Mouse (Mus musculus): Measurements from ENCODE around the gene Skint6. TPM values are rescaled to one million over a fixed set of nuclear protein-coding genes. Genes with fewer than 3 reads are reported as not detected.
"Not testable (repeated sequence)": the region's sequence is repeated elsewhere in the genome, so short reads cannot be mapped to it uniquely, and the experiment has no call there.

Skint6 gene
- polyA plus RNA-seq (2015; fragmentation: Nextera tagmentation; extraction: Ambion mirVana): not detected in 2 replicates

DNA sequence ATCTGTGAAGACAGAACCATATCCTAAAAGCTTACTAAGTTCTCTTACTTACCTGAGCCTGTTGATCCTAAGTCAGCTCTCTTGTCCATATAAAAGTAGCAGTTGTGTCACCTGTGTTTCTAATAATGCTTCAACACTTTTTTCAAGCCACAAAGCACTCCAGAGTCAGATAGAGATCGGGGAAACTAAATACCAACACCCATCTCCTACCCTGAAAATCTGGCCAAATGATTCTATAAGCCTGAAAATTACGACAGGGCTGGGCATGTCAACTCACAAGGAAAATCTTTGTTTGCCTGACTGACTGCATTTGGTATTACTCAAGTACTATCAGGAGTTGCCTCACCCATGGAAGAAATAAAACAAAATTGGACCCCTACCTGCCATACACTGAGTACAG is at the start of gene Skint6:
Skint6 (minus strand) TSS at position 101 of the 400 bp plus-strand sequence.
- WGBS: 63% methylated on average over 2 of the region's 2 CpGs
- Histone ChIP-seq H3K9me3 (replicated peaks) (peaks cover 10% of the 10 kb centered on the region; the same call in 1 of the 2 replicates), H3K27me3 (replicated peaks) (no peaks in the 10 kb centered on the region), H3K36me3 (no peaks in the 10 kb centered on the region), H3K9ac (replicated peaks) (no peak within 1 kb of the TSS), H3K4me2 (no peak within 1 kb of the TSS), H3K4me3 (replicated peaks) (no peak within 1 kb of the TSS), H3K27ac (replicated peaks) (no peak within 1 kb of the TSS), H3K4me1 (no peaks in the 10 kb centered on the region)
- ATAC-seq (ENCODE audit: low FRiP score): no peak

DNA sequence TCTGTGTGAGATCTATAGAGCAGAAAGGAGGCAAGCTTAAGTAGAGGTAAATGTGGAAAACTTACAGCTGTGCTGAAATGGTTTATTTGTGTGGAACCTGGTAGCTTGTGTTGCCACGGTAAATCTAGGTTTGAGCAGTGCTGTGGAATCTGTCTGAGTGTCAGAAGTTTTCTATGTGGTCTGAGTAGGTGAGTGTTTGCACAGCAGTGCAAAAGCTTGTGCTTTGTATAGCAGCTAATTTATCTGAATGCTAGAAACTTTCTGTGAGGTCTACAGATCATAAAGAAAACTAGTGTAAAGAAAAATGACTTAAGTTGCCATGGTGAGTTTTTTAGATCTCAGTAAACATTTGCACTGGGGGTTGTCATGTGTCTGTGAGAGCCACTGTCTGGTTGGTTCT is 34.1 kb upstream of the Skint6 start:
- Histone ChIP-seq H3K27me3 (replicated peaks) (no peaks in the 10 kb centered on the region), H3K27ac (replicated peaks) (no peak overlapping the region), H3K4me3 (replicated peaks) (no peak overlapping the region), H3K4me2 (no peak overlapping the region), H3K36me3 (no peaks in the 10 kb centered on the region), H3K9me3 (replicated peaks) (peaks cover 22% of the 10 kb centered on the region), H3K9ac (replicated peaks) (no peak overlapping the region), H3K4me1 (no peaks in the 10 kb centered on the region)
- ATAC-seq (ENCODE audit: low FRiP score): no peak
- WGBS: 93% methylated on average over 1 of the region's 1 CpGs

GRCm38 (mm10) chr4:113301773-113302473 is 15.2 kb upstream of the Skint6 start:
- Histone ChIP-seq H3K4me1 (no peaks in the 10 kb centered on the region), H3K9me3 (replicated peaks) (0 out of 2 replicates have a peak, but pooled peaks cover 5% of the 10 kb centered on the region), H3K4me3 (replicated peaks) (no peak overlapping the region), H3K9ac (replicated peaks) (no peak overlapping the region), H3K27me3 (replicated peaks) (no peaks in the 10 kb centered on the region), H3K4me2 (no peak overlapping the region), H3K27ac (replicated peaks) (no peak overlapping the region), H3K36me3 (no peaks in the 10 kb centered on the region)
- no peak for ATAC-seq (ENCODE audit: low FRiP score)
- 62% methylated on average over 3 of the region's 3 CpGs for WGBS

- peaks cover 9% of the 10 kb centered on the region; the same call in 1 of the 2 replicates for H3K9me3 ChIP-seq (replicated peaks)
- no peaks in the 10 kb centered on the region for H3K36me3 ChIP-seq
- ATAC-seq (ENCODE audit: low FRiP score): no peak
- H3K4me3 ChIP-seq (replicated peaks): no peak overlapping the region
- no peaks in the 10 kb centered on the region for H3K27me3 ChIP-seq (replicated peaks)
- H3K9ac ChIP-seq (replicated peaks): no peak overlapping the region
- no peaks in the 10 kb centered on the region for H3K4me1 ChIP-seq
- H3K4me2 ChIP-seq: no peak overlapping the region
- H3K27ac ChIP-seq (replicated peaks): no peak overlapping the region
- WGBS: 96% methylated on average over 1 of the region's 1 CpGs
These were observed 23.3 kb downstream of the Skint6 start for GRCm38 (mm10) chr4:113263363-113264060.

DNA sequence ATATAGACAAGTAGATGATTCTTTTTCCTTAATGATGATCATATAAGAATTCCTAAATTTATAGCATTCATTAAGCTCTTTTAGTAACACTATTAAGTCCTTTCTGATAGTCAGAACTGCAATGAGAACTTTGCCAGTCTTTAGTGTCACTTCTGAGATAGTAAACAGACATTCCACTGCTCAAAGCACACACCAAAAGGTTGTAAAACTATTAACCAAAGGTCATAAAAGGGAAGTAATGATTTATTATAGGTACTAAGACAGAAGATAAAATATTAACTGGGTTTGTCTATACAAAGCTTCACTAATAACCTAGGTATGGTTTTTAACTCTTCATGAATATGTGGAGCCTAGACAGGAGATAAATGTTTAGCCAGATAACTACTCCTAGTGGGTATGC is 41.0 kb downstream of the Skint6 start:
- H3K4me3 ChIP-seq (replicated peaks): no peak overlapping the region
- no peaks in the 10 kb centered on the region for H3K4me1 ChIP-seq
- no peaks in the 10 kb centered on the region for H3K36me3 ChIP-seq
- no peak overlapping the region for H3K27ac ChIP-seq (replicated peaks)
- no peak overlapping the region for H3K9ac ChIP-seq (replicated peaks)
- H3K9me3 ChIP-seq (replicated peaks): peaks cover 23% of the 10 kb centered on the region
- no peaks in the 10 kb centered on the region for H3K27me3 ChIP-seq (replicated peaks)
- ATAC-seq (ENCODE audit: low FRiP score): no peak
- no peak overlapping the region for H3K4me2 ChIP-seq

DNA sequence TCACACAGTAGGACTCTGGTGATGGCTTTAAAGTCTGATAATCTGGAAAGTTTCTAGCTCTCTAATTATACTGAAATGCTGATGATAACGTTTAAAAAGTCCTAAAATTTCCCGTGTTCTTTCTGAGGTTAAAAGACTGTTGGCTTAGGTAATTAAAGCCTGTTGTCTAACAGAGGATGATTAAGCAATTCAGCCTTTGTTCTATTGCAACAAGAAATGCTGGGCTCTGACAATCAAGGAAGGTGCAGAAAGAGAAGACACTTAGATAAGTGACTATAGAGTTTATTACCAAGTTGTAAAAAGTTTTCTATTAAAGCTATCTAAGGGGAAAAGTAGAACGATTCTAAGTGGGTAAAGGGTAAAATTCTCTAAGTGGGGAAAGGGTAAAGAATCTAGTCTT is 219.2 kb downstream of the Skint6 start:
- Histone ChIP-seq H3K27ac (replicated peaks) (no peak overlapping the region), H3K9ac (replicated peaks) (no peak overlapping the region), H3K4me2 (no peak overlapping the region), H3K4me3 (replicated peaks) (no peak overlapping the region), H3K4me1 (no peaks in the 10 kb centered on the region), H3K9me3 (replicated peaks) (0 out of 2 replicates have a peak, but pooled peaks cover 2% of the 10 kb centered on the region), H3K36me3 (no peaks in the 10 kb centered on the region), H3K27me3 (replicated peaks) (no peaks in the 10 kb centered on the region)
- ATAC-seq (ENCODE audit: low FRiP score): no peak
- WGBS: 41% methylated on average over 3 of the region's 3 CpGs

- H3K9ac ChIP-seq (replicated peaks); H3K36me3 ChIP-seq; H3K4me3 ChIP-seq (replicated peaks); H3K27me3 ChIP-seq (replicated peaks); H3K27ac ChIP-seq (replicated peaks); H3K4me2 ChIP-seq; H3K4me1 ChIP-seq; H3K9me3 ChIP-seq (replicated peaks); ATAC-seq (ENCODE audit: low FRiP score): not testable (repeated sequence)
- 30% methylated on average over 22 of the region's 22 CpGs for WGBS
These were observed 307.6 kb downstream of the Skint6 start for GRCm38 (mm10) chr4:112979160-112979559.

- no peak for ATAC-seq (ENCODE audit: low FRiP score)
- Histone ChIP-seq H3K9me3 (replicated peaks) (0 out of 2 replicates have a peak, but pooled peaks cover 9% of the 10 kb centered on the region), H3K4me3 (replicated peaks) (no peak overlapping the region), H3K36me3 (no peaks in the 10 kb centered on the region), H3K4me2 (no peak overlapping the region), H3K27me3 (replicated peaks) (no peaks in the 10 kb centered on the region), H3K9ac (replicated peaks) (no peak overlapping the region), H3K27ac (replicated peaks) (no peak overlapping the region), H3K4me1 (no peaks in the 10 kb centered on the region)
- 3% methylated on average over 1 of the region's 1 CpGs for WGBS
These were observed 496.1 kb downstream of the Skint6 start for GRCm38 (mm10) chr4:112790646-112791045.

DNA sequence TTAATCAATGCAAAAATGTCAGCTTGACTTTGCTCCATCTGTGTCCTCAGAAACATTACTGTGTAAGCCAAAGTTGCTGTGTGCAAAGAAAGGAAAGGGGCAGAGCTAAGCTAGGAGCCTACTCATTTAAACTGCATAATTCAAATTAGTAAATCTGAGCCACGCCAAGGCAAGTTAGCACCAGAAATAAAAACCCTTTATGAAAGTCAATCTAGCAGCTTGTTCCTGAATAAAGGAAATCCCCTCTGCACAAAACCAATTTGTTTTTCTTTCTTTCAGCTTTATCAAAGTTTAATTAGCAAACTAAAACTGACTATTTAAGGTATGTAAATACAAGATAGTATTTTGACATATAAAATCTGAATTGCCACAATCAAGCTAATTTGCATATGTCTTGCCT is 512.0 kb downstream of the Skint6 start, which contains the start of gene Skint10:
Skint10 (minus strand) TSS at position 101 of the 400 bp plus-strand sequence.
- H3K36me3 ChIP-seq: no peaks in the 10 kb centered on the region
- no peaks in the 10 kb centered on the region for H3K4me1 ChIP-seq
- WGBS: 92% methylated on average over 1 of the region's 1 CpGs
- ATAC-seq (ENCODE audit: low FRiP score): no peak
- no peak within 1 kb of the TSS for H3K4me3 ChIP-seq (replicated peaks)
- no peaks in the 10 kb centered on the region for H3K27me3 ChIP-seq (replicated peaks)
- H3K27ac ChIP-seq (replicated peaks): no peak within 1 kb of the TSS
- H3K9ac ChIP-seq (replicated peaks): no peak within 1 kb of the TSS
- H3K9me3 ChIP-seq (replicated peaks): 0 out of 2 replicates have a peak, but pooled peaks cover 4% of the 10 kb centered on the region
- no peak within 1 kb of the TSS for H3K4me2 ChIP-seq

Measured in neural tube, embryonic 15.5 days (tissue).